Mouse (Mus musculus) limb, embryonic 11.5 days (tissue): ENCODE measurements around the gene Sema5a. TPM values are rescaled to one million over a fixed set of nuclear protein-coding genes. Genes with fewer than 3 reads are reported as not detected.

ENCODE experiments used
- ATAC-seq: fragments of 200-750 bp; cut with Nextera tagmentation; 2 replicates; pipeline ENCODE4 v1.8.0; 2017; ENCODE audit warnings: low read depth; ENCODE audit not compliant: insufficient number of reproducible peaks, low FRiP score, low TSS enrichment
- DNase-seq: peaks from one replicate; pipeline ENCODE4 v3.0.0-alpha.2; 2015; ENCODE audit warnings: low spot score
- H3K27ac ChIP-seq: fragments of 300-500 bp; sonication (generic); replicated peaks from 2 replicates; pipeline ENCODE4 v1.5.1; 2014; ENCODE audit warnings: low read depth, mild to moderate bottlenecking, low read length
- H3K27me3 ChIP-seq: fragments of 300-500 bp; sonication (generic); 2 replicates; pipeline ENCODE4 v1.6.1; 2014; ENCODE audit warnings: mild to moderate bottlenecking, low read length, mixed read lengths; ENCODE audit not compliant: control insufficient read depth, insufficient read depth
- H3K36me3 ChIP-seq: fragments of 300-500 bp; sonication (generic); 2 replicates; pipeline ENCODE4 v1.6.1; 2014; ENCODE audit warnings: mild to moderate bottlenecking, low read length, moderate library complexity, mixed read lengths; ENCODE audit not compliant: control insufficient read depth, insufficient read depth
- H3K4me1 ChIP-seq: fragments of 300-500 bp; sonication (generic); 2 replicates; pipeline ENCODE4 v1.6.1; 2014; ENCODE audit warnings: low read length, mixed read lengths; ENCODE audit not compliant: control insufficient read depth, insufficient read depth
- H3K4me2 ChIP-seq: fragments of 300-500 bp; sonication (generic); 2 replicates; pipeline ENCODE4 v1.6.1; 2014; ENCODE audit warnings: low read depth, mild to moderate bottlenecking, moderate library complexity; ENCODE audit not compliant: severe bottlenecking
- H3K4me3 ChIP-seq: fragments of 300-500 bp; sonication (generic); 2 replicates; pipeline ENCODE4 v1.5.1; 2014; ENCODE audit warnings: low read depth, low read length
- H3K9ac ChIP-seq: fragments of 300-500 bp; sonication (generic); 2 replicates; pipeline ENCODE4 v1.6.1; 2014; ENCODE audit warnings: mild to moderate bottlenecking, low read length
- H3K9me3 ChIP-seq: fragments of 300-500 bp; sonication (generic); 2 replicates; pipeline ENCODE4 v1.6.1; 2016; ENCODE audit warnings: low read length; ENCODE audit not compliant: control insufficient read depth
- WGBS: fragments of 180-500 bp; shearing (Covaris S2); extraction: QIAGEN DNeasy Blood & Tissue Kit; methylation state at CpG from one replicate; pipeline ENCODE4 v1.1.7; 2014; 5-methylcytosine and 5-hydroxymethylcytosine counted together
- polyA plus RNA-seq: library from polyadenylated mRNA; unstranded; fragments of >200 nt; fragmentation: Nextera tagmentation; extraction: Ambion mirVana; gene quantifications from 2 replicates; pipeline ENCODE4 v1.2.1, GENCODE M21; 2014

Gene Sema5a
- polyA plus RNA-seq, 1 experiment from 2014 or later = 21.4 TPM

GRCm38 (mm10) chr15:32273925-32274324 lies 29.3 kb downstream of the Sema5a start:
- DNase-seq (no peak), ATAC-seq (no peak)
- WGBS = 64% methylated on average over 6 of the region's 6 CpGs
- no peaks in the 10 kb centered on the region for H3K27me3 ChIP-seq
- no peaks in the 10 kb centered on the region for H3K36me3 ChIP-seq
- no peak overlapping the region for H3K4me2 ChIP-seq
- no peak overlapping the region for H3K9ac ChIP-seq
- H3K27ac ChIP-seq = no peak overlapping the region
- H3K4me1 ChIP-seq = 0 out of 2 replicates have a peak, but pooled peaks cover 4% of the 10 kb centered on the region
- H3K4me3 ChIP-seq = no peak overlapping the region
- no peaks in the 10 kb centered on the region for H3K9me3 ChIP-seq

GRCm38 (mm10) chr15:32275020-32275419 lies 30.4 kb downstream of the Sema5a start:
- H3K4me3 ChIP-seq = no peak overlapping the region
- 0 out of 2 replicates have a peak, but pooled peaks cover 2% of the 10 kb centered on the region for H3K4me1 ChIP-seq
- H3K27ac ChIP-seq = no peak overlapping the region
- DNase-seq (no peak), ATAC-seq (no peak)
- H3K9me3 ChIP-seq = no peaks in the 10 kb centered on the region
- no peaks in the 10 kb centered on the region for H3K27me3 ChIP-seq
- WGBS = 83% methylated on average over 5 of the region's 5 CpGs
- H3K9ac ChIP-seq = no peak overlapping the region
- no peaks in the 10 kb centered on the region for H3K36me3 ChIP-seq
- no peak overlapping the region for H3K4me2 ChIP-seq

DNA sequence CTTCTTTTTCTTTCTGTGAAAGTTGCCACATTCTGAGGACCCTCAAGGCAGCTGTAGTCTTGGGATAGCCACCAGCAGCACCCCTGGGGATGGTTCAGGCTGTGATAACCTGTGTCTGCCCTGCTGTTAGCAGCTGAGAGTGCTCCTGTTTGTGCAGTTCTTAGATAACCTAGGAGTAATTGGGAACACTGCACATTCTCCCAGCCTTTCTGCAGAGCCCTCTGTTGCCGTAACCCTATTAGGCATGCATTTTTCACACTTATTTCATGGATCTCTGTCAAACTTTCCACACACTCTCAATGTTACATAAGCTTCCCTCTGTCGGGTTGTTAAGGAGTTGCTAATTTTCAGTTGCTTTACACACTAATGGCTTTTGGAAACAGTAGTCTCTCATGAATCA lies 34.0 kb downstream of the Sema5a start:
- Histone ChIP-seq H3K27ac (no peak overlapping the region), H3K4me1 (no peaks in the 10 kb centered on the region), H3K4me3 (no peak overlapping the region), H3K27me3 (no peaks in the 10 kb centered on the region), H3K9me3 (no peaks in the 10 kb centered on the region), H3K4me2 (no peak overlapping the region), H3K36me3 (no peaks in the 10 kb centered on the region), H3K9ac (no peak overlapping the region)
- no peak for ATAC-seq
- DNase-seq = no peak
- WGBS = 56% methylated on average over 2 of the region's 2 CpGs

- Histone ChIP-seq H3K9me3 (no peaks in the 10 kb centered on the region), H3K4me3 (no peak overlapping the region), H3K4me1 (no peaks in the 10 kb centered on the region), H3K36me3 (no peaks in the 10 kb centered on the region), H3K27me3 (no peaks in the 10 kb centered on the region), H3K27ac (no peak overlapping the region), H3K9ac (no peak overlapping the region), H3K4me2 (no peak overlapping the region)
- no peak for DNase-seq
- ATAC-seq = no peak
- 93% methylated on average over 4 of the region's 4 CpGs for WGBS
Measured at GRCm38 (mm10) chr15:32281374-32281773, 36.8 kb downstream of the Sema5a start.

- no peaks in the 10 kb centered on the region for H3K36me3 ChIP-seq
- 65% methylated on average over 2 of the region's 2 CpGs for WGBS
Measured at GRCm38 (mm10) chr15:32284688-32285087, 40.1 kb downstream of the Sema5a start.

DNA sequence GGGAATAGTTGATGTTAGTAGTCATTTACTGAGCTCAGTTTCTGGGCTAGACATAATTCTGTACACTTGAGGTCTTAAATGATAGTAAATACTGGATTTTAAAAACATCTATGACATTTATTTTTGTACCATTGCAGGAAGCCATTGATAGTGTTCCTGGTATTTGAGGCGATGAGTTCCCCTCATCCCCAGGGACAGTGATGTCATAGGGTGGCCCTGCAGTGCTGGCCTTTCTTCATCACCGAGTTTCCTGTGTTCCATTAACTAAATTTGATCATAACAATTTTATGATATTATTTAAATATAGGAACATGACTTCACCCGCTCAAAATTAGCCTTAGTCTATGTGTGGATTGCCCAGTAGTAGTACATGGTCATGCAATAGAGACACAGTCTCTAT lies 41.7 kb downstream of the Sema5a start:
- Histone ChIP-seq H3K4me3 (no peak overlapping the region), H3K27me3 (no peaks in the 10 kb centered on the region), H3K4me2 (no peak overlapping the region), H3K27ac (no peak overlapping the region), H3K36me3 (no peaks in the 10 kb centered on the region), H3K9ac (no peak overlapping the region), H3K4me1 (no peaks in the 10 kb centered on the region), H3K9me3 (no peaks in the 10 kb centered on the region)
- ATAC-seq (no peak), DNase-seq (no peak)
- 92% methylated on average over 3 of the region's 3 CpGs for WGBS

More at GRCm38 (mm10) chr15:32284688-32285087, 40.1 kb downstream of the Sema5a start:
- Histone ChIP-seq H3K9me3 (no peaks in the 10 kb centered on the region), H3K27me3 (no peaks in the 10 kb centered on the region), H3K4me2 (no peak overlapping the region), H3K4me3 (no peak overlapping the region), H3K4me1 (no peaks in the 10 kb centered on the region), H3K9ac (no peak overlapping the region), H3K27ac (no peak overlapping the region)
- DNase-seq (no peak), ATAC-seq (no peak)

DNA sequence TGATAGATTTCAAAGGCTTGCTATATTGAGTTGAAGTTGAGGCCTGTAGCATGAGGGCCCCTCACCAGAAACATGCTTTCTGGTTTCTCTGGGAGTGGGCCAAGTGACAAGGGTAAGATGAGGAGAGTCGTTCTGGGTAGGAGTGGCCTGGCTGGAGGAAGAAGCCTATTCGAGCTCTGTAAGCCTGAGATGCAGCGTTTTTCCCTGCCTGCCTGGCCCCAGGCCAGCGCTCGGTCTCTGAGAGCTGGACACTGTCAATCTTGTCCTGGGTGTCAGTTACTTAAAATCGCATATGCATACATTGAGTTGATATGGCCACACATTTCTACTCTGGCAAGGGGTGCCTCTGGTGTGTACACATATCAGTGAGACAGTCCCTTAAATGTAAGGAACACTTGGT lies 43.9 kb downstream of the Sema5a start:
- Histone ChIP-seq H3K9ac (no peak overlapping the region), H3K27ac (no peak overlapping the region), H3K36me3 (no peaks in the 10 kb centered on the region), H3K9me3 (no peaks in the 10 kb centered on the region), H3K4me2 (no peak overlapping the region), H3K27me3 (no peaks in the 10 kb centered on the region), H3K4me3 (no peak overlapping the region), H3K4me1 (no peaks in the 10 kb centered on the region)
- 49% methylated on average over 6 of the region's 6 CpGs for WGBS
- DNase-seq (no peak), ATAC-seq (no peak)

GRCm38 (mm10) chr15:32291000-32291399 lies 46.4 kb downstream of the Sema5a start:
- WGBS = 88% methylated on average over 3 of the region's 3 CpGs
- H3K27me3 ChIP-seq = no peaks in the 10 kb centered on the region
- no peaks in the 10 kb centered on the region for H3K9me3 ChIP-seq
- no peaks in the 10 kb centered on the region for H3K4me1 ChIP-seq
- H3K4me3 ChIP-seq = no peak overlapping the region
- no peak overlapping the region for H3K27ac ChIP-seq
- ATAC-seq = no peak
- no peak overlapping the region for H3K4me2 ChIP-seq
- H3K36me3 ChIP-seq = no peaks in the 10 kb centered on the region
- H3K9ac ChIP-seq = no peak overlapping the region
- no peak for DNase-seq

- H3K36me3 ChIP-seq = no peaks in the 10 kb centered on the region
- no peak for DNase-seq
- no peaks in the 10 kb centered on the region for H3K27me3 ChIP-seq
- 81% methylated on average over 6 of the region's 6 CpGs for WGBS
- H3K4me1 ChIP-seq = no peaks in the 10 kb centered on the region
- H3K27ac ChIP-seq = no peak overlapping the region
- no peak overlapping the region for H3K4me3 ChIP-seq
- no peak for ATAC-seq
- H3K9me3 ChIP-seq = no peaks in the 10 kb centered on the region
- no peak overlapping the region for H3K4me2 ChIP-seq
- H3K9ac ChIP-seq = no peak overlapping the region
Measured at GRCm38 (mm10) chr15:32296523-32296922, 51.9 kb downstream of the Sema5a start.
